Mouse (Mus musculus) brain, embryonic 14.5 days (tissue): ENCODE measurements at regions not wholly inside any gene's neighbourhood (a gene's known extent, or its start where the extent isn't known, plus 50 kb on each side); places are given as distances from the start of the nearest gene placed in this dataset.

Source experiments
- DNase-seq: peaks from one replicate; pipeline ENCODE4 v3.0.0-alpha.2; 2011; ENCODE audit warnings: low read depth
- CTCF ChIP-seq: fragments of 200-500 bp; IDR thresholded peaks from 2 replicates; pipeline ENCODE4 v1.5.1; 2012; ENCODE audit warnings: inconsistent platforms, mild to moderate bottlenecking, moderate library complexity, borderline replicate concordance; ENCODE audit not compliant: insufficient read depth, insufficient read length; ENCODE audit errors: extremely low read depth
- POLR2A ChIP-seq: fragments of 200-500 bp; IDR thresholded peaks from 2 replicates; pipeline ENCODE4 v1.6.1; 2012; ENCODE audit warnings: mild to moderate bottlenecking, inconsistent platforms, borderline replicate concordance; ENCODE audit not compliant: poor library complexity, insufficient read depth, insufficient read length, severe bottlenecking; ENCODE audit errors: extremely low read depth

DNA sequence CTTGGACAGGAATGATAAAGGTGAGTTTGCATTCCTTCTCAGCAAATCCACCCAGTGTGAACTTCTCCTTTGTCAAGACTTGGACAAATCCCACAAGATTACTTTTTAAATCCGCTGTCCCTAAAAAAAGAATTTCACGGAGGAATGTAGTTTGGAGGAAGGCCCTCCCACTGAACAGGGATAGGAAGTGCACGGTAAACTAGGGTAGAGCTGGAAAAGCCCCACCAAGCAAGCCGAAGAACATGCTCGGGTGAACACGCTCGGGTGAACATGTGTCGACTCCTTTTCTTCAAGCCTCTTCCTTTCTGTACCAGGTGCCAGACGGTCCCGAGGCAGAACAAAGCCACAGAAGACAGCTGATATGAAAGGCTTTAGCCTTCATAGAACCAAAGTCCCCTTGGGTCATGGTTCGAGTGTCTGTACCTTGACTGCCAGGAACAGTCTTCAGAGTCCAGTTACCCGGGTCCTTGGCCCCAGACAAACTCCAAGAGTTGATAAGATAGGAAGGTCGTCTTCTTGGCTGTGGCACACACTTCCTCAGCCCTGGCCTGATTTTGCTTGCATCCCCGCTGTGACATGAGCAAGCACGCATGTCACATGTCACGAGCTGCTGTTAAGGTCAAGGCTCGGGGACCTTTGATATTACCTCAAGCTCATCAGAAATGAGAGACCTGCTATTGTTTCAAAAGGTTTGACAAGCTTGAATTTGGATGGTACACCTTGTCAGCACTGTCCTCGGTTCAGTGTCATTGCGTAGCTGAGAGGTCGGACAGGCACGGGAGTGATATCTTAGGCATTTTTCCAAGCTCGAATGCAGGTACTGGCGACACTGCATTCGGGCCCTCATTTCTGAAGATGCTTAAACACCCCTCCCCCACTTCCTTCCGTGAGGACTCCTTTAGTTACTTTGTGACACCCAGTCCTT is 51.5 kb upstream of the Ryk start:
- TF ChIP-seq POLR2A: no peak
- no peak for TF ChIP-seq CTCF
- no peak for DNase-seq

DNA sequence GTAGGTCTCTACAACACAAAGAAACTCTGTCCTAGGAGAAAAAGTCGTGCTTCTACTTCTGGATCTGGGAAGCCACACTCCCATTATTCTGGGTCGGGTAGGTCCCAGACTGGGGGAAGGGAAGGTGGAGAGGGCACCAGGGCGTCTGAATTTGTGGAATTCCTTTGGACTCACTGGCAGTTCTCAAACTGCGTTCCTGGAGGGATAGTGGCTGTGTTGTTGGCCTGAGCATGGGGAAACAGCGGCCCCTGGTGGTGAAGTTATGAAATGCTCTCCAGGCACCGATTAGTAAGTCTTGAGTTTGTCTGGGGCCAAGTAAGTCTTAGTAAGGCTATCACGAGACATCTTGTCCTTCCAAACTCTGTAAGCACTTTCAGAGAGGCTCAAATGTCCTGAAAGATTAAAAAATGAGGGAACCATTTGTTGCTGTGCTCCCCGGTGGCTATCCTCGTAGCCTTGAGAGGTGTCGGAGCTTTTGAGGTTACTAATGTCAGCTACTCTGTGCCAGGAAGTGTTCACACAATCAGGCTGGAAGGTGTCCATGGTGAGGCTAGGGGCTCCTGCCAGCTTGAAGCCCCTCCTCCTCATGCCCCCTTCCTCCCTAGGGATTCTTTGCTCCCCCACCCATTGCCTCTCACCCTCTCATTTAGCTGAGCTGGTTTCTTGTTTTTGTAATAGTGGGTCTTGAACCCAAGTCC is 50.2 kb upstream of the Ryk start:
- DNase-seq: peak; percentile 94
- peak; percentile 94 for TF ChIP-seq CTCF
- TF ChIP-seq POLR2A: no peak
